Mouse (Mus musculus) limb, embryonic 14.5 days (tissue): ENCODE data around the gene Palb2. TPM values are rescaled to one million over a fixed set of nuclear protein-coding genes. Genes with fewer than 3 reads are reported as not detected.

ENCODE experiments used
- ATAC-seq: fragments of 200-750 bp; cut with Nextera tagmentation; 2 replicates; pipeline ENCODE4 v1.8.0; 2017; ENCODE audit warnings: low read depth, moderate number of reproducible peaks, moderate TSS enrichment; ENCODE audit not compliant: low FRiP score
- DNase-seq: peaks from one replicate; pipeline ENCODE4 v3.0.0-alpha.2; 2015; ENCODE audit warnings: low spot score
- H3K27ac ChIP-seq: fragments of 300-500 bp; sonication (generic); replicated peaks from 2 replicates; pipeline ENCODE4 v1.5.1; 2014; ENCODE audit warnings: low read depth, mild to moderate bottlenecking, low read length, moderate library complexity, mixed read lengths
- H3K27me3 ChIP-seq: fragments of 300-500 bp; sonication (generic); 2 replicates; pipeline ENCODE4 v1.6.1; 2014; ENCODE audit warnings: low read length, mixed read lengths; ENCODE audit not compliant: control insufficient read depth, insufficient read depth
- H3K36me3 ChIP-seq: fragments of 300-500 bp; sonication (generic); 2 replicates; pipeline ENCODE4 v1.6.1; 2014; ENCODE audit warnings: mild to moderate bottlenecking, low read length, moderate library complexity, mixed read lengths; ENCODE audit not compliant: control insufficient read depth, insufficient read depth
- H3K4me1 ChIP-seq: fragments of 300-500 bp; sonication (generic); 2 replicates; pipeline ENCODE4 v1.6.1; 2014; ENCODE audit warnings: antibody characterized with exemption, low read length, mixed read lengths; ENCODE audit not compliant: control insufficient read depth, insufficient read depth
- H3K4me2 ChIP-seq: fragments of 300-500 bp; sonication (generic); replicated peaks from 2 replicates; pipeline ENCODE4 v1.6.1; 2014; ENCODE audit warnings: low read depth, mild to moderate bottlenecking, low read length, moderate library complexity; ENCODE audit not compliant: severe bottlenecking
- H3K4me3 ChIP-seq: fragments of 300-500 bp; sonication (generic); replicated peaks from 2 replicates; pipeline ENCODE4 v1.5.1; 2014; ENCODE audit warnings: low read length
- H3K9ac ChIP-seq: fragments of 300-500 bp; sonication (generic); 2 replicates; pipeline ENCODE4 v1.6.1; 2014; ENCODE audit warnings: mild to moderate bottlenecking, low read depth, low read length, moderate library complexity; ENCODE audit not compliant: severe bottlenecking
- H3K9me3 ChIP-seq: fragments of 300-500 bp; sonication (generic); 2 replicates; pipeline ENCODE4 v1.6.1; 2016; ENCODE audit warnings: low read length; ENCODE audit not compliant: control insufficient read depth
- POLR2A ChIP-seq: fragments of 200-500 bp; IDR thresholded peaks from 2 replicates; pipeline ENCODE4 v1.8.0; 2012; ENCODE audit warnings: inconsistent platforms, mild to moderate bottlenecking, moderate library complexity, borderline replicate concordance; ENCODE audit not compliant: insufficient read depth, insufficient read length; ENCODE audit errors: extremely low read depth
- WGBS: fragments of 180-500 bp; shearing (Covaris S2); extraction: QIAGEN DNeasy Blood & Tissue Kit; methylation state at CpG from one replicate; pipeline ENCODE4 v1.1.7; 2014; 5-methylcytosine and 5-hydroxymethylcytosine counted together
- polyA plus RNA-seq, 2 experiments: library from polyadenylated mRNA; depleted of rRNA in 1 of 2; stranded (reverse) in 1 of 2; unstranded in 1 of 2; fragments of >200 nt; fragmentation: Nextera tagmentation in 1 of 2; extraction: Ambion mirVana in 1 of 2; gene quantifications; 2 replicates each; pipeline versions ENCODE4 v1.2.1 to v1.2.3; 2012 to 2014

Gene Palb2
- polyA plus RNA-seq, 2 experiments, result 9.1 to 12.6 TPM

DNA sequence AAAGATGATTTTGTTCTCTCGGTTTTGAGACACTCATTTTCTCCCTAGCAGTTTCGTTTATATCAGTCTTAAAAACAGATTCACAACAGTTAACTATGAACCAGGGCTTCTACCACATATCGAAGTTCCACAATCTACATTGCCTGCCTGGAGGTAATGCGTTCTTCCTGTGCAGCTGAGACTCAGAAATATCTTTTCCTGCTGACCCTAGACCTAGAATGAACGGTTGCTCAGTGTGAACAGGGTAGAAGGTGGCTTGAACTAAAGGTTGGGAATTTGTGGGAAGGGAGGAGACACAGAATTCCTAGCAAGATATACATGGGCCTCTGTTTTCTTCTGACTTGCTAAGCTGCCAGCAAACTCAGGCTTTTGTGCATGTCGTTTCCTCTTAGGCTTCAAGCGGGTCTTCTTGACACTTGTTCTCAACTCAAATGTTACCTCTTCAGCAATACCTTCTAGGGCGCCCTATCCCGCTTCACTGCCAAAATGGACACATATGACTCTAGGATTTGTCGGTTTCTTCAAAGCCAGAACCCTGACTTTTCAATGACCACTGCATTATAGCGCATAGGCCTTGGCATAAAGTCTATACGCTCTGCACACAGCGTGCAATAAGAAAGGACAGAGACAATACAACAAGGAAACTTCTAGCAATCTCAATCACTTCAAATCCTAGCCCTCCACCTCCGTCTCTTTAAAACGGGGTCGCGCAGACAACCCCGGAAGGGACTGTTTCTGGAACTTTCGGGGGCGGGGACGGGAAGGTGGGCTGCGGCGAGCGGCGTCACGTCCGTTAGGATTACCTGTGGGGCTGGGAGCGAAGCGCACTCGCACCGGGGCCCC, 66.5 kb downstream of the Palb2 start:
- H3K36me3 ChIP-seq, result peaks cover 20% of the 10 kb centered on the region
- H3K27me3 ChIP-seq, result no peaks in the 10 kb centered on the region
- peak overlapping the region; percentile 67 for H3K4me2 ChIP-seq
- ATAC-seq (peak; percentile 64), DNase-seq (no peak)
- no peaks in the 10 kb centered on the region for H3K9me3 ChIP-seq
- peaks cover 19% of the 10 kb centered on the region for H3K4me1 ChIP-seq
- peak overlapping the region; percentile 99 for H3K4me3 ChIP-seq
- TF ChIP-seq POLR2A, result no peak
- WGBS, result 18% methylated on average over 30 of the region's 31 CpGs
- H3K27ac ChIP-seq, result peak overlapping the region; percentile 94
- peak overlapping the region; percentile 97 for H3K9ac ChIP-seq

GRCm38 (mm10) chr7:122065656-122066055, 67.1 kb downstream of the Palb2 start:
- DNase-seq (no peak), ATAC-seq (no peak)
- Histone ChIP-seq H3K9me3 (no peaks in the 10 kb centered on the region), H3K4me3 (peak overlapping the region; percentile 99), H3K9ac (peak overlapping the region; percentile 97; the same call in 1 of the 2 replicates), H3K36me3 (peaks cover 20% of the 10 kb centered on the region), H3K4me1 (peaks cover 19% of the 10 kb centered on the region), H3K27me3 (no peaks in the 10 kb centered on the region), H3K27ac (no peak overlapping the region), H3K4me2 (peak overlapping the region; percentile 67)
- TF ChIP-seq POLR2A, result no peak
- 73% methylated on average over 1 of the region's 1 CpGs for WGBS

Other genes starting within 250 kb of the Palb2 start
- 18.9 and 21.7 TPM in 2 replicates for gene Cog7, start 151.3 kb downstream of the Palb2 start, polyA plus RNA-seq (2012; rRNA removed)
- gene Cog7, start 151.3 kb downstream of the Palb2 start, polyA plus RNA-seq (2014; fragmentation: Nextera tagmentation; extraction: Ambion mirVana), result 15.2 and 17.0 TPM in 2 replicates
- 122 and 184 TPM in 2 replicates for gene Gga2, start 111.8 kb downstream of the Palb2 start, polyA plus RNA-seq (2012; rRNA removed)
- 85.2 and 88.8 TPM in 2 replicates for gene Gga2, start 111.8 kb downstream of the Palb2 start, polyA plus RNA-seq (2014; fragmentation: Nextera tagmentation; extraction: Ambion mirVana)
- 75.7 and 86.8 TPM in 2 replicates for gene Ubfd1, start 65.8 kb downstream of the Palb2 start, polyA plus RNA-seq (2012; rRNA removed)
- 96.4 TPM in 2 replicates for gene Ubfd1, start 65.8 kb downstream of the Palb2 start, polyA plus RNA-seq (2014; fragmentation: Nextera tagmentation; extraction: Ambion mirVana)
- gene Ears2, start 65.7 kb downstream of the Palb2 start, polyA plus RNA-seq (2012; rRNA removed), result 12.7 and 14.6 TPM in 2 replicates
- 16.4 and 16.8 TPM in 2 replicates for gene Ears2, start 65.7 kb downstream of the Palb2 start, polyA plus RNA-seq (2014; fragmentation: Nextera tagmentation; extraction: Ambion mirVana)
- gene Ndufab1, start 31.1 kb downstream of the Palb2 start, polyA plus RNA-seq (2012; rRNA removed), result 127 and 148 TPM in 2 replicates
- gene Ndufab1, start 31.1 kb downstream of the Palb2 start, polyA plus RNA-seq (2014; fragmentation: Nextera tagmentation; extraction: Ambion mirVana), result 554 and 558 TPM in 2 replicates
- 109 and 126 TPM in 2 replicates for gene Dctn5, start 56 bp upstream of the Palb2 start, polyA plus RNA-seq (2012; rRNA removed)
- gene Dctn5, start 56 bp upstream of the Palb2 start, polyA plus RNA-seq (2014; fragmentation: Nextera tagmentation; extraction: Ambion mirVana), result 117 and 120 TPM in 2 replicates
- 80.0 and 86.3 TPM in 2 replicates for gene Plk1, start 26.5 kb upstream of the Palb2 start, polyA plus RNA-seq (2012; rRNA removed)
- gene Plk1, start 26.5 kb upstream of the Palb2 start, polyA plus RNA-seq (2014; fragmentation: Nextera tagmentation; extraction: Ambion mirVana), result 78.4 and 84.6 TPM in 2 replicates
- gene Ern2, start 53.2 kb upstream of the Palb2 start, polyA plus RNA-seq (2012; rRNA removed), result 0.05 TPM in 1 of 2 replicates, not detected in the other
- gene Ern2, start 53.2 kb upstream of the Palb2 start, polyA plus RNA-seq (2014; fragmentation: Nextera tagmentation; extraction: Ambion mirVana), result not detected in 2 replicates
- gene Chp2, start 86.5 kb upstream of the Palb2 start, polyA plus RNA-seq (2012; rRNA removed), result 0.15 and 0.18 TPM in 2 replicates
- 0.18 and 0.45 TPM in 2 replicates for gene Chp2, start 86.5 kb upstream of the Palb2 start, polyA plus RNA-seq (2014; fragmentation: Nextera tagmentation; extraction: Ambion mirVana)
- gene Prkcb, start 155.8 kb upstream of the Palb2 start, polyA plus RNA-seq (2012; rRNA removed), result 6.2 and 6.3 TPM in 2 replicates
- gene Prkcb, start 155.8 kb upstream of the Palb2 start, polyA plus RNA-seq (2014; fragmentation: Nextera tagmentation; extraction: Ambion mirVana), result 9.0 and 10.3 TPM in 2 replicates